Mouse (Mus musculus) MEL (cell line): Measurements from ENCODE around the gene Nus1.

Experiments used
- SIN3A ChIP-seq: IDR thresholded peaks from 2 replicates; pipeline ENCODE4 v1.6.1; 2012; ENCODE audit warnings: low read length, improper control_type of control experiment, inconsistent platforms
- ZMIZ1 ChIP-seq: IDR thresholded peaks from 2 replicates; pipeline ENCODE4 v1.6.1; 2012; ENCODE audit warnings: low read depth, mild to moderate bottlenecking, inconsistent platforms, low read length, improper control_type of control experiment, moderate library complexity

DNA sequence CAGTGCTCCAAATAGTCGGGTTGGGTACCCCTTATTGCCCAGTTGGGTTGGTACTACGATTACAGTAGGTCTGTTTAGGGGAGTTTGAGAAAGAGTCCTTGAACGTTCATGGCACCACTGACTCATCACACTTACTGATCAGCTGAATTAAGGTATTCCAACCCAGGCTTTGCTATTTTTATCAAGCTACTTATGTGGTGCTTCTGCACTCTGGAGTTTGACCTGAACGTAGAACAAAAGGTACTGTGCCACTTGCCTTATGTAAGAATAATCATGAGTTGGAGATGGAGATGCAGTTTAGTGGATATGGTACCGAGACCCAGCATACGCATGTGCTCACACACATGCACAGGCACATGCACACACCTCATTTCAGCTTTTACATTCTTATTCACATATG is 4.4 kb downstream of the Nus1 start:
- TF ChIP-seq ZMIZ1 = no peak
- no peak for TF ChIP-seq SIN3A
